Mouse (Mus musculus) CH12.LX (cell line): ENCODE measurements around the gene Prr5. TPM values are rescaled to one million over a fixed set of nuclear protein-coding genes. Genes with fewer than 3 reads are reported as not detected.

Source experiments
- DNase-seq: peaks from one replicate; pipeline ENCODE4 v3.0.0-alpha.2; 2013; ENCODE audit errors: extremely low read depth
- H3K27ac ChIP-seq: 2 replicates; pipeline ENCODE4 v1.5.1; 2012; ENCODE audit warnings: low read depth, mild to moderate bottlenecking, control low read depth, moderate library complexity; ENCODE audit not compliant: insufficient read depth
- H3K27me3 ChIP-seq: replicated peaks from 2 replicates; pipeline ENCODE3; 2012; ENCODE audit warnings: inconsistent platforms
- H3K36me3 ChIP-seq, 2 experiments: replicated peaks in 1 of 2; 2 replicates each; pipeline versions ENCODE3 to v1.6.1; 2012; ENCODE audit warnings: inconsistent platforms in 1 of 2, low read length in 1 of 2, mild to moderate bottlenecking in 1 of 2, mixed read lengths in 1 of 2, moderate library complexity in 1 of 2; ENCODE audit not compliant: control insufficient read depth in 1 of 2, insufficient read depth in 1 of 2
- H3K4me1 ChIP-seq, 2 experiments: 2 replicates each; pipeline ENCODE4 v1.6.1; 2012; ENCODE audit warnings: inconsistent platforms in 1 of 2, moderate library complexity in 1 of 2; ENCODE audit not compliant: insufficient read depth in 2 of 2, control insufficient read depth in 1 of 2
- H3K4me2 ChIP-seq: 2 replicates; pipeline ENCODE4 v1.6.1; 2012; ENCODE audit warnings: low read depth, mild to moderate bottlenecking, control low read depth; ENCODE audit not compliant: poor library complexity, insufficient read depth, severe bottlenecking
- H3K4me3 ChIP-seq, 3 experiments: fragments of 150-350 bp in 1 of 3; sonication (generic) in 1 of 3; replicated peaks in 1 of 3; 2 replicates each; pipeline versions ENCODE3 to v1.5.1; 2011 to 2012; ENCODE audit warnings: low read depth in 2 of 3, low read length in 2 of 3, mild to moderate bottlenecking in 2 of 3, moderate library complexity in 2 of 3, control low read depth in 1 of 3, improper control_type of control experiment in 1 of 3, inconsistent platforms in 1 of 3, mixed read lengths in 1 of 3; ENCODE audit not compliant: poor library complexity in 1 of 3
- H3K79me2 ChIP-seq: replicated peaks from 2 replicates; pipeline ENCODE4 v1.6.1; 2012; ENCODE audit warnings: mild to moderate bottlenecking, moderate library complexity; ENCODE audit not compliant: control insufficient read depth, poor library complexity, insufficient read depth, severe bottlenecking; ENCODE audit errors: extremely low read depth
- H3K9ac ChIP-seq: 2 replicates; pipeline ENCODE4 v1.6.1; 2012; ENCODE audit warnings: low read depth, mild to moderate bottlenecking, control low read depth, moderate library complexity; ENCODE audit not compliant: insufficient read depth
- H3K9me3 ChIP-seq: replicated peaks from 2 replicates; pipeline ENCODE3; 2012; ENCODE audit warnings: low read length, inconsistent platforms, mixed read lengths
- CHD2 ChIP-seq: IDR thresholded peaks from 2 replicates; pipeline ENCODE4 v1.6.1; 2011; ENCODE audit warnings: low read length, improper control_type of control experiment
- CTCF ChIP-seq, 2 experiments: IDR thresholded peaks in 1 of 2; conservative IDR thresholded peaks in 1 of 2; 2 replicates each; pipeline ENCODE4 v1.5.1; 2011 to 2012; ENCODE audit warnings: low read depth in 2 of 2, low read length in 2 of 2, improper control_type of control experiment in 1 of 2, inconsistent platforms in 1 of 2, mild to moderate bottlenecking in 1 of 2, moderate library complexity in 1 of 2
- EP300 ChIP-seq: IDR thresholded peaks from 2 replicates; pipeline ENCODE4 v1.6.1; 2011; ENCODE audit warnings: low read length, improper control_type of control experiment
- GABPA ChIP-seq: IDR thresholded peaks from 2 replicates; pipeline ENCODE4 v1.6.1; 2012; ENCODE audit warnings: low read depth, low read length, improper control_type of control experiment, inconsistent platforms; ENCODE audit not compliant: insufficient replicate concordance
- MAFK ChIP-seq: IDR thresholded peaks from 2 replicates; pipeline ENCODE4 v1.6.1; 2011; ENCODE audit warnings: low read length, improper control_type of control experiment; ENCODE audit not compliant: insufficient replicate concordance
- MEF2A ChIP-seq: IDR thresholded peaks from 2 replicates; pipeline ENCODE4 v1.6.1; 2014; ENCODE audit warnings: low read depth, mild to moderate bottlenecking, inconsistent platforms, low read length, improper control_type of control experiment, borderline replicate concordance
- MXI1 ChIP-seq: IDR thresholded peaks from 2 replicates; pipeline ENCODE4 v1.6.1; 2011; ENCODE audit warnings: mild to moderate bottlenecking, low read depth, low read length, improper control_type of control experiment
- MYC ChIP-seq: IDR thresholded peaks from 2 replicates; pipeline ENCODE4 v1.6.1; 2011; ENCODE audit warnings: low read depth, mild to moderate bottlenecking, improper control_type of control experiment, low read length
- NELFE ChIP-seq: IDR thresholded peaks from 2 replicates; pipeline ENCODE4 v1.6.1; 2011; ENCODE audit warnings: low read depth, low read length, improper control_type of control experiment
- NRF1 ChIP-seq: IDR thresholded peaks from 2 replicates; pipeline ENCODE4 v1.6.1; 2014; ENCODE audit warnings: low read depth, mild to moderate bottlenecking, inconsistent platforms, low read length, improper control_type of control experiment, moderate library complexity
- PAX5 ChIP-seq: IDR thresholded peaks from 2 replicates; pipeline ENCODE4 v1.6.1; 2012; ENCODE audit warnings: low read length, inconsistent platforms, mixed read lengths
- POLR2A ChIP-seq: IDR thresholded peaks from 2 replicates; pipeline ENCODE4 v1.6.1; 2011; ENCODE audit warnings: low read depth, mild to moderate bottlenecking, improper control_type of control experiment, low read length
- POLR2AphosphoS2 ChIP-seq: IDR thresholded peaks from 2 replicates; pipeline ENCODE4 v1.6.1; 2011; ENCODE audit warnings: low read depth, low read length, improper control_type of control experiment
- RAD21 ChIP-seq: IDR thresholded peaks from 2 replicates; pipeline ENCODE4 v1.6.1; 2011; ENCODE audit warnings: low read depth, mild to moderate bottlenecking, low read length, improper control_type of control experiment, moderate library complexity
- RCOR1 ChIP-seq: conservative IDR thresholded peaks from 2 replicates; pipeline ENCODE4 v1.6.1; 2012; ENCODE audit warnings: low read depth, mild to moderate bottlenecking, inconsistent platforms, low read length, improper control_type of control experiment
- SMC3 ChIP-seq: IDR thresholded peaks from 2 replicates; pipeline ENCODE4 v1.6.1; 2011; ENCODE audit warnings: low read depth, low read length, improper control_type of control experiment
- TBP ChIP-seq: conservative IDR thresholded peaks from 2 replicates; pipeline ENCODE4 v1.6.1; 2011; ENCODE audit warnings: low read depth, low read length, improper control_type of control experiment
- UBTF ChIP-seq: IDR thresholded peaks from 2 replicates; pipeline ENCODE4 v1.6.1; 2012; ENCODE audit warnings: low read depth, mild to moderate bottlenecking, inconsistent platforms, low read length, improper control_type of control experiment, moderate library complexity
- ZKSCAN1 ChIP-seq: IDR thresholded peaks from 2 replicates; pipeline ENCODE4 v1.6.1; 2012; ENCODE audit warnings: low read depth, inconsistent platforms, low read length, improper control_type of control experiment, borderline replicate concordance
- dilution Hi-C: fragments of 300-500 bp; cut with MboI; formaldehyde crosslinking; loops from 2 replicates; pipeline ENCODE4 v1.14.3; 2020; ENCODE audit warnings: low sequenced_read_pairs; ENCODE audit not compliant: extremely low pct_unique_long_range_greater_than_20kb, extremely low pct_ligation_motif_present
- in situ Hi-C: fragments of 300-500 bp; cut with MboI; formaldehyde crosslinking; loops from 3 replicates; pipeline ENCODE4 v1.14.3; 2019; ENCODE audit warnings: low sequenced_read_pairs, low pct_ligation_motif_present, low pct_unique_long_range_greater_than_20kb, mixed read lengths
- polyA plus RNA-seq: library from polyadenylated mRNA; unstranded; fragments of >175 nt; gene quantifications from 2 replicates; pipeline ENCODE4 v1.2.1, GENCODE M21; 2012; ENCODE audit warnings: low read depth; ENCODE audit not compliant: insufficient read length
- total RNA-seq, 2 experiments: library from RNA; depleted of rRNA; stranded (reverse); fragments of 300-350 nt in 1 of 2; fragments of >200 nt in 1 of 2; gene quantifications; 2 replicates each; pipeline ENCODE4 v1.2.3; 2012 to 2014

The Prr5 gene
- total and polyA plus RNA-seq, 3 experiments = 11.6 to 68.2 (median 19.7) TPM

- Histone ChIP-seq H3K27me3 (no peaks in the 10 kb centered on the region), H3K36me3 (peaks cover 82 to 100% of the 10 kb centered on the region in 2 experiments), H3K4me3 (no peak overlapping the region), H3K9ac (no peak overlapping the region), H3K4me1 (peaks cover 2 to 20% of the 10 kb centered on the region in 2 experiments; a peak in 3 of 4 replicates), H3K9me3 (no peaks in the 10 kb centered on the region), H3K79me2 (no peaks in the 10 kb centered on the region; the same call in 1 of the 2 replicates), H3K4me2 (no peak overlapping the region), H3K27ac (no peak overlapping the region)
- in situ Hi-C loops = no loop called here
- no peak for TF ChIP-seq RCOR1
- no peak for TF ChIP-seq CHD2
- no peak for TF ChIP-seq ZKSCAN1
- TF ChIP-seq CTCF (conservative IDR thresholded peaks at IDR 0.05 in 1 of 2, IDR thresholded peaks at IDR 0.05 in 1 of 2; ENCODE audit: low read depth in 2 of 2, low read length in 2 of 2) = no peak
- no peak for TF ChIP-seq POLR2A
- no peak for TF ChIP-seq RAD21
- TF ChIP-seq MXI1 = no peak
- TF ChIP-seq MYC = no peak
- no peak for TF ChIP-seq PAX5
- TF ChIP-seq SMC3 = no peak
- no peak for TF ChIP-seq UBTF
- dilution Hi-C loops = no loop called here
- DNase-seq = no peak
Measured at GRCm38 (mm10) chr15:84697611-84698011, 28.2 kb downstream of the Prr5 start.

- H3K4me1 ChIP-seq = peaks cover 2 to 20% of the 10 kb centered on the region in 2 experiments; a peak in 3 of 4 replicates
- in situ Hi-C loops (no loop called here), dilution Hi-C loops (no loop called here)
- H3K27ac ChIP-seq = no peak overlapping the region
- H3K4me3 ChIP-seq = no peak overlapping the region
- DNase-seq = no peak
- H3K79me2 ChIP-seq = no peaks in the 10 kb centered on the region; the same call in 1 of the 2 replicates
- no peak overlapping the region for H3K9ac ChIP-seq
- no peaks in the 10 kb centered on the region for H3K27me3 ChIP-seq
- H3K9me3 ChIP-seq = no peaks in the 10 kb centered on the region
- peaks cover 83 to 100% of the 10 kb centered on the region in 2 experiments for H3K36me3 ChIP-seq
- H3K4me2 ChIP-seq = no peak overlapping the region
- TF ChIP-seq POLR2AphosphoS2 (no peak), MEF2A (no peak), MXI1 (no peak), NELFE (no peak), UBTF (no peak), NRF1 (no peak), TBP (no peak), EP300 (no peak), MAFK (no peak), GABPA (no peak)
Measured at GRCm38 (mm10) chr15:84698189-84698588, 28.8 kb downstream of the Prr5 start.
